Mouse (Mus musculus): ENCODE results near the gene Lgr4.

DNA sequence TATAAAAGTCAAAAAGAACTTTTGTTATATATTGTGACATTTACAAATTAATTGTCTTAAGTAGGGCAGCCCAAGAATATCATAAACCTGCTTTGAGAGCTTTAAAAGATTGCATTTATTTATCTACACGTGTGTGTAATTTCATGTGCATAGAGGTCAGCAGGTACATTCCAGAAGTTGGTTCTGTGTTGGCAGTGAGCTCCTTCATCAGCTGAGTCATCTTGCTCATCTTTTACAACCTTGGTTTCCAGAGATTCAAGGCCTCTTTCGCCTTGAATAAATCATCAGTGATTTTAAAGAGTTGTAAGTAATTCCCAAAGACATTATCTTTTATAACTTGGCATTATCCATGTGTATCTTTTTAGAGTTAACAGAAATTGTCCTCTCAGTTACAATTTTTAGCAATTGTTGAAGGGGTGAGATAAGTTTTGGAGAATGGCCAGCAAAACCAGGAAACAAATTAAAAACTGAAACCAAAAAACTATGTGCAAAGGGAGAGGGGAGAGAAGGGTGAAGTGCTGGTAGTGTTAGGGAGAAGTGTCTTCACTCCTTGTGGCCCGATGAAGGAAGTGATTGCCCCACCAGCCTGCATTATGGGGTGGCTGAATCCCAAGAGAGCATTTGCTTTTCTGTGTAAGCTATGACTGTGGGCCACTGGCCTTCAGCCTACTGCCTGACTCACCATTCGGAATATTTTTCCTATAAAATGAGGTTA is 41.4 kb downstream of the Lgr4 start:
- TF ChIP-seq CTCF (IDR thresholded peaks at IDR 0.05; ENCODE audit: insufficient read depth, low read length) (no peak), POLR2A (IDR thresholded peaks at IDR 0.05; ENCODE audit: borderline replicate concordance, extremely low read depth, low read depth, low read length) (no peak)
